Mouse (Mus musculus): Measurements from ENCODE around the gene Kif2c. TPM values are rescaled to one million over a fixed set of nuclear protein-coding genes. Genes with fewer than 3 reads are reported as not detected.

Kif2c gene
- total and polyA plus RNA-seq, 3 experiments = 33.9 to 40.3 (median 34.0) TPM

DNA sequence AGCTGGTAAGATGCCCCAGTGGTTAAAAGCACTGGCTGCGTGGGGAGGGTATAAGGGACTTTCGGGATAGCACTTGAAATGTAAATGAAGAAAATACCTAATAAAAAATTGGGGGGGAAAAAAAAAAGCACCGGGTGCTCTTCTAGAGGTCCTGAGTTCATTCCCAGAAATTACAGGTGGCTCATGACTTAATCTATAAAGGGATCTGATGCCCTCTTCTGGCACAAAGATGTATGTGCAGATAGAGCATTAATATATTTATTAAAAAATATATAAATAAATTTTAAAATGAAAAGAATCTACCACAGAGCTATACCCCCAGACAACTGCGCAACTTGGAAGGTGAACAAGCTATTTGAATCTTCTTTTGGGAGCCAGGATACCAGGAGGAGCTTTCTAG, 41.8 kb downstream of the Kif2c start:
- dilution Hi-C loops (cut with MboI; ENCODE audit: extremely low pct_ligation_motif_present, extremely low pct_unique_long_range_greater_than_20kb, low sequenced_read_pairs) (no loop called here), in situ Hi-C loops (cut with MboI; ENCODE audit: low pct_ligation_motif_present, low pct_unique_long_range_greater_than_20kb, low sequenced_read_pairs) (no loop called here)
- Histone ChIP-seq H3K36me3 (replicated peaks in 1 of 2; ENCODE audit: control insufficient read depth in 1 of 2, insufficient read depth in 1 of 2, low read length in 1 of 2) (no peaks in the 10 kb centered on the region), H3K4me1 (ENCODE audit: control insufficient read depth in 1 of 2, insufficient read depth in 2 of 2) (peaks cover 9 to 26% of the 10 kb centered on the region in 2 experiments), H3K4me2 (ENCODE audit: insufficient read depth, low read depth, poor library complexity, severe bottlenecking) (no peak overlapping the region), H3K27ac (ENCODE audit: insufficient read depth, low read depth) (no peak overlapping the region), H3K4me3 (replicated peaks in 1 of 3; ENCODE audit: low read depth in 2 of 3, low read length in 2 of 3, poor library complexity in 1 of 3) (no peak overlapping the region), H3K9me3 (replicated peaks; ENCODE audit: low read length) (no peaks in the 10 kb centered on the region), H3K27me3 (replicated peaks) (no peaks in the 10 kb centered on the region), H3K79me2 (replicated peaks; ENCODE audit: control insufficient read depth, extremely low read depth, insufficient read depth, poor library complexity, severe bottlenecking) (no peaks in the 10 kb centered on the region), H3K9ac (ENCODE audit: insufficient read depth, low read depth) (no peak overlapping the region)
- no peak for TF ChIP-seq USF2 (conservative IDR thresholded peaks at IDR 0.05; ENCODE audit: low read depth, low read length)
- TF ChIP-seq UBTF (IDR thresholded peaks at IDR 0.05; ENCODE audit: low read depth, low read length) = no peak
- TF ChIP-seq CTCF (conservative IDR thresholded peaks at IDR 0.05 in 1 of 2, IDR thresholded peaks at IDR 0.05 in 1 of 2; ENCODE audit: low read depth in 2 of 2, low read length in 2 of 2) = peak in 1 of 2 experiments; percentile 68; a peak in 2 of 4 replicates
- TF ChIP-seq E2F4 (IDR thresholded peaks at IDR 0.05; ENCODE audit: insufficient replicate concordance, low read depth, low read length) = no peak
- TF ChIP-seq NELFE (IDR thresholded peaks at IDR 0.05; ENCODE audit: low read depth, low read length) = no peak
- no peak for TF ChIP-seq HCFC1 (IDR thresholded peaks at IDR 0.05; ENCODE audit: low read depth, low read length)
- TF ChIP-seq MYC (IDR thresholded peaks at IDR 0.05; ENCODE audit: low read depth, low read length) = 0 out of 2 replicates have a peak, but pooled peaks have one; percentile 26
- peak; percentile 33 for TF ChIP-seq SMC3 (IDR thresholded peaks at IDR 0.05; ENCODE audit: low read depth, low read length)
- no peak for TF ChIP-seq ZKSCAN1 (IDR thresholded peaks at IDR 0.05; ENCODE audit: borderline replicate concordance, low read depth, low read length)
- TF ChIP-seq JUND (conservative IDR thresholded peaks at IDR 0.05; ENCODE audit: low read depth, low read length) = no peak
- no peak for TF ChIP-seq ZMIZ1 (IDR thresholded peaks at IDR 0.05; ENCODE audit: low read depth, low read length)
- no peak for TF ChIP-seq BHLHE40 (IDR thresholded peaks at IDR 0.05; ENCODE audit: low read depth, low read length)
- TF ChIP-seq GABPA (IDR thresholded peaks at IDR 0.05; ENCODE audit: insufficient replicate concordance, low read depth, low read length) = no peak
- no peak for TF ChIP-seq ELF1 (IDR thresholded peaks at IDR 0.05; ENCODE audit: low read depth, low read length)
- no peak for TF ChIP-seq KAT2A (IDR thresholded peaks at IDR 0.05; ENCODE audit: insufficient replicate concordance, low read length)
- no peak for TF ChIP-seq POLR2AphosphoS2 (IDR thresholded peaks at IDR 0.05; ENCODE audit: low read depth, low read length)
- no peak for TF ChIP-seq MEF2A (IDR thresholded peaks at IDR 0.05; ENCODE audit: borderline replicate concordance, low read depth, low read length)
- TF ChIP-seq ZC3H11A (IDR thresholded peaks at IDR 0.05; ENCODE audit: low read depth, low read length) = peak; percentile 5; the same call in 1 of the 2 replicates
- TF ChIP-seq ZNF384 (IDR thresholded peaks at IDR 0.05; ENCODE audit: low read depth, low read length) = no peak
- no peak for TF ChIP-seq IRF4 (IDR thresholded peaks at IDR 0.05; ENCODE audit: low read depth, low read length)
- TF ChIP-seq RAD21 (IDR thresholded peaks at IDR 0.05; ENCODE audit: low read depth, low read length) = peak; percentile 69
- DNase-seq (ENCODE audit: extremely low read depth) = no peak

DNA sequence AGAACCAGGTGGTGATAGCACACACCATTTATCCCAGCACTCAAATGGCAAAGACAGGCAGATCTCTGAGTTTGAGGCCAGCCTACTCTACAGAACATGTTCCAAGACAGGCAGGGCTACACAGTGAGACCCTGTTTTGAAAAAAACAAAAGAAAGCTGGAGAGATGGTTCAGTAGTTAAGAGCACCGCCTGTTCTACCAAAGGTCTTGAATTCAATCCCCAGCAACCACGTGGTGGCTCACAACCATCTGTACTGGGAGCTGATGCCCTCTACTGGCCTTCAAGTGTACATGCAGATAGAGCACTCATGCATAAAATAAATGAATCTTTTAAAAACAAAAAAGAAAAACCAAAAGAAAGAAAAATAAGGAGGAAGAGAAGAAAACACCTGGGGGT, 43.2 kb downstream of the Kif2c start:
- H3K27ac ChIP-seq (ENCODE audit: insufficient read depth, low read depth) = peak overlapping the region; percentile 16
- TF ChIP-seq USF2 (conservative IDR thresholded peaks at IDR 0.05; ENCODE audit: low read depth, low read length) = peak; percentile 74
- TF ChIP-seq MAX (IDR thresholded peaks at IDR 0.05; ENCODE audit: low read length) = peak; percentile 99
- TF ChIP-seq PAX5 (IDR thresholded peaks at IDR 0.05; ENCODE audit: low read length) = no peak
- TF ChIP-seq MEF2A (IDR thresholded peaks at IDR 0.05; ENCODE audit: borderline replicate concordance, low read depth, low read length) = peak; percentile 32; the same call in 1 of the 2 replicates
- TF ChIP-seq CHD1 (IDR thresholded peaks at IDR 0.05; ENCODE audit: low read depth, low read length) = no peak
- TF ChIP-seq SIN3A (IDR thresholded peaks at IDR 0.05; ENCODE audit: low read length) = peak; percentile 92
- peak; percentile 64; the same call in 1 of the 2 replicates for TF ChIP-seq ZNF384 (IDR thresholded peaks at IDR 0.05; ENCODE audit: low read depth, low read length)
- TF ChIP-seq CHD2 (IDR thresholded peaks at IDR 0.05; ENCODE audit: low read length) = peak; percentile 42; the same call in 1 of the 2 replicates
- TF ChIP-seq ZMIZ1 (IDR thresholded peaks at IDR 0.05; ENCODE audit: low read depth, low read length) = no peak
- TF ChIP-seq NRF1 (IDR thresholded peaks at IDR 0.05; ENCODE audit: low read depth, low read length) = no peak
- peak; percentile 43 for TF ChIP-seq HCFC1 (IDR thresholded peaks at IDR 0.05; ENCODE audit: low read depth, low read length)
- peak; percentile 53; the same call in 1 of the 2 replicates for TF ChIP-seq IRF4 (IDR thresholded peaks at IDR 0.05; ENCODE audit: low read depth, low read length)
- TF ChIP-seq GABPA (IDR thresholded peaks at IDR 0.05; ENCODE audit: insufficient replicate concordance, low read depth, low read length) = no peak
- TF ChIP-seq RCOR1 (conservative IDR thresholded peaks at IDR 0.05; ENCODE audit: low read depth, low read length) = no peak
- TF ChIP-seq MXI1 (IDR thresholded peaks at IDR 0.05; ENCODE audit: low read depth, low read length) = peak; percentile 97
- TF ChIP-seq JUND (conservative IDR thresholded peaks at IDR 0.05; ENCODE audit: low read depth, low read length) = 0 out of 2 replicates have a peak, but pooled peaks have one; percentile 36
- peak; percentile 52 for TF ChIP-seq ZC3H11A (IDR thresholded peaks at IDR 0.05; ENCODE audit: low read depth, low read length)
- TF ChIP-seq RAD21 (IDR thresholded peaks at IDR 0.05; ENCODE audit: low read depth, low read length) = peak; percentile 83
- peak; percentile 79 to 97 for TF ChIP-seq CTCF (conservative IDR thresholded peaks at IDR 0.05 in 1 of 2, IDR thresholded peaks at IDR 0.05 in 1 of 2; ENCODE audit: low read depth in 2 of 2, low read length in 2 of 2)
- no peak for TF ChIP-seq E2F4 (IDR thresholded peaks at IDR 0.05; ENCODE audit: insufficient replicate concordance, low read depth, low read length)
- no peak for TF ChIP-seq ELF1 (IDR thresholded peaks at IDR 0.05; ENCODE audit: low read depth, low read length)

More for the DNA sequence above, 43.2 kb downstream of the Kif2c start:
- peak; percentile 74 for DNase-seq (ENCODE audit: extremely low read depth)
- Histone ChIP-seq H3K27me3 (replicated peaks) (no peaks in the 10 kb centered on the region), H3K4me3 (replicated peaks in 1 of 3; ENCODE audit: low read depth in 2 of 3, low read length in 2 of 3, poor library complexity in 1 of 3) (no peak overlapping the region), H3K9ac (ENCODE audit: insufficient read depth, low read depth) (no peak overlapping the region), H3K4me2 (ENCODE audit: insufficient read depth, low read depth, poor library complexity, severe bottlenecking) (peak overlapping the region; percentile 55; the same call in 1 of the 2 replicates), H3K9me3 (replicated peaks; ENCODE audit: low read length) (no peaks in the 10 kb centered on the region), H3K79me2 (replicated peaks; ENCODE audit: control insufficient read depth, extremely low read depth, insufficient read depth, poor library complexity, severe bottlenecking) (no peaks in the 10 kb centered on the region), H3K4me1 (ENCODE audit: control insufficient read depth in 1 of 2, insufficient read depth in 2 of 2) (peaks cover 16 to 39% of the 10 kb centered on the region in 2 experiments), H3K36me3 (replicated peaks in 1 of 2; ENCODE audit: control insufficient read depth in 1 of 2, insufficient read depth in 1 of 2, low read length in 1 of 2) (no peaks in the 10 kb centered on the region)
- dilution Hi-C loops (cut with MboI; ENCODE audit: extremely low pct_ligation_motif_present, extremely low pct_unique_long_range_greater_than_20kb, low sequenced_read_pairs) (no loop called here), in situ Hi-C loops (cut with MboI; ENCODE audit: low pct_ligation_motif_present, low pct_unique_long_range_greater_than_20kb, low sequenced_read_pairs) (loop anchor here (5.0 kb wide), 2 partner anchors 37 to 317 kb away; partner anchors contain the start of gene Hpdl)

All from CH12.LX (cell line).